Mouse (Mus musculus) gastrocnemius, adult 8-10 months (tissue): Measurements from ENCODE around the gene Mxra7. TPM values are rescaled to one million over a fixed set of nuclear protein-coding genes. Genes with fewer than 3 reads are reported as not detected.

Experiments used
- DNase-seq, 2 experiments: peaks; one replicate each; pipeline ENCODE4 v3.0.0; 2022; ENCODE audit warnings: low spot score in 2 of 2
- total RNA-seq, 4 experiments: library from RNA; stranded (reverse); gene quantifications; 2 replicates each; pipeline ENCODE4 v1.2.4; 2022

The Mxra7 gene
- total RNA-seq, 4 experiments from 2014 or later = 5.4 to 9.4 (median 8.1) TPM

DNA sequence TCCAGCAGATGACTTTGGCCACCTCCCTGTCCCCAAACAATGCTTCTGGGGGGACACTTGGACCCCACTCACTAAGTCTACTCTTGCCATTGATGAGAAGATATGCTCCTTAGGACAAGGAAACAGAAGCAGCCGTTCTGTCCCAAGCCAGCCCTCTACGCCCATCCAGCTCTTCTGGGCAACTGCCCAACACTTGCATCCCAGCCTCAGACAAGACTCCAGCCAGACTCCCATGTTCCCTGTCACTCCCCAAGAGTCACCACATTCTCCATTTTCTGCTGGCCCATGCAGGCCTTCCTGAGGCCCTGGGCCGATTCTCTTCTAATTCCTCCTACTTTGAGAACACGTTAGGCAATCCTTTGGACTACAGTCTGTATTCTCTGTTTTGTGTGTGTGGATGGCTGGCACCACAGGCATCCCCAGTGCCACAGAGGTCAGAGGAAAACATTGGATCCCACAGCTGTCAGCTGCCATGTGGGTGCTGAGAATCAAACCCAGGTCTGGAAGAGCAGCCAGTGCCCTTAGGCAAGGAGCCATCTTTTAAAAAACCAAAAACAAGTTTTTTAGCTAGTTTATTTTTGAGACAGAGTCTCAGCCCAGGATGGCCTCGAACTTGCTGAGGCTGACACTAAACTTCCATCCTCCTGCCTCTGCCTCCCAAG, 7.8 kb downstream of the Mxra7 start:
- no peak for DNase-seq

DNA sequence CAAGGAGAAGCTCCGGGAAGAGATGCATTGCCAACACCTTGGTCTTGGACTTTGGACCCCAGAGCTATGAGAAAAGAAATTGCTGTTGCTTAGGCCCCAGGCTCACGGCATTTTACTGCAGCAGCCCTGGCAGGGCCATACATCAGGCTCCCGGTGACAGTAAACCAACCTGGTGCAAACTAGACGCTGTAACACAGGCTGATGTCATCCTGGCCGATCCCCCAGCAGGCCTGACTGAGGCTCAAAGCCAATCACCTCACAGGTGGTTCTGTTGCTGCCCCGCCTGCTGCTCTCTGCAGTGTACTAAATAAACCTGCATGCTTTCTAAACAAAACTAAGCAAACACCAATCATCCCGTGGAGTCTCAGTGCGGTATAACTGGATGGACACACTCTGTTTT, 9.1 kb downstream of the Mxra7 start:
- no peak for DNase-seq

DNA sequence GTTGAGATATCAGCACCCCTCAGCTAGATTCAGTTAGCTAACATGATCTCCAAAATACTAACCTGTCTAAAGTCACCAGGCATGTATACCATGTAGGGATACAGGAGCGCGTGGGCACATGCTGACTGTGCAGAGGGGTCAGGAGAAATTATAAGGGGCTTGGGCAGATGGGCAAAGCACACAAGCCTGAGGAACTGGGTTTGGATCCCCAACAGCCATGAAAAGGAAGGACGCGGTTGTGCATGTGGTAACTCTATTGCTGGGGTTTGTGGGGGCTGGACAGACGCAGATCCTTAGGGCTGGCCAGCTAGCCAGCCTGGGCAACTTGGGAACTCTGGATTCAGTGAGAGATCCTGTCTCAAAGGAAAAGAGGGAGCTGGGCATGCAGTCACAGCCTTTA, 10.3 kb downstream of the Mxra7 start:
- no peak for DNase-seq

DNA sequence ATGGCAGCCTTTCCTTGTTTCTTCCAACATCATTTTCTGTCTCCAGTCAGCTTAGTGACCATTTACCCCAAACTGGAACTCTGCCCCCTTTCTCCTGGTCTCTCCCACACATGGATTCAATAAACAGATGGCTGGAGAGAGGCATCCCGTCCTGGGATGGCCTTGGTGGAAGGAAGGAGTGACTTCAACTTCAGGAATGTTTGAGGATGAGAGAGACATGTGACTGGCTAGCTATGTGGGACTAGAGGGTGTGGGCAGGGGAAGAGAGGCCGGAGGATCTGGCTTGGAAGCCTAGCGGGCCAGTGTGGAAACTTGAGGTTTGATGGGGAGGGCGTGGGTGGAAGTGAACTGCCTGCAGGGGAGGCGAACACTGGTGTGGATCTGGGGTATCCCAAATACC, 11.1 kb downstream of the Mxra7 start:
- DNase-seq = no peak

DNA sequence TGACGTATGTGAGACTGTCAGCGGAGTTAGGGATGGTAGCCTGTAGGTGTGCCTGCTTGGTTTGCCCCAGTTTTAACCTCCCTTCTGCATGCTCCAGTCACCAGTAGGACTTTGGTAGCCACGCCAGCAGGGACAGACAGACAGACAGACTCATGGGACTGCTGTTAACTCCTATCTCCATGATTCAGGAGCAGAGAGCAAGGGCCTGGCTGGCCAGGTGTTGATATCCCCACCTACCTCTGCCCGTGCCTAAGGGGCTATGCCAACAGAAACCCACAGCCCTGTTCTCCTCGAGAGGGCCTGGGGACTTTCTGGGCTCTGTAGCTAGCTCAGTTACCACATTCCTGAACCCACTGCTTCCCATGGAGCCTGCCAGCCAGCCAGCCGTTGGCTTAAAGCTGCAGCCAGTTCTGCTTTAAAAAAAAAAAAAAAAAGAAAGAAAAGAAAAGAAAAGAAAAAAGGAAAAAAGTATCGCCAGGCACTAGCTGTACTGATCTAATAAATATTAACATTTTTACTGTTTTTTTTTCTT, 12.9 kb downstream of the Mxra7 start:
- DNase-seq = no peak

DNA sequence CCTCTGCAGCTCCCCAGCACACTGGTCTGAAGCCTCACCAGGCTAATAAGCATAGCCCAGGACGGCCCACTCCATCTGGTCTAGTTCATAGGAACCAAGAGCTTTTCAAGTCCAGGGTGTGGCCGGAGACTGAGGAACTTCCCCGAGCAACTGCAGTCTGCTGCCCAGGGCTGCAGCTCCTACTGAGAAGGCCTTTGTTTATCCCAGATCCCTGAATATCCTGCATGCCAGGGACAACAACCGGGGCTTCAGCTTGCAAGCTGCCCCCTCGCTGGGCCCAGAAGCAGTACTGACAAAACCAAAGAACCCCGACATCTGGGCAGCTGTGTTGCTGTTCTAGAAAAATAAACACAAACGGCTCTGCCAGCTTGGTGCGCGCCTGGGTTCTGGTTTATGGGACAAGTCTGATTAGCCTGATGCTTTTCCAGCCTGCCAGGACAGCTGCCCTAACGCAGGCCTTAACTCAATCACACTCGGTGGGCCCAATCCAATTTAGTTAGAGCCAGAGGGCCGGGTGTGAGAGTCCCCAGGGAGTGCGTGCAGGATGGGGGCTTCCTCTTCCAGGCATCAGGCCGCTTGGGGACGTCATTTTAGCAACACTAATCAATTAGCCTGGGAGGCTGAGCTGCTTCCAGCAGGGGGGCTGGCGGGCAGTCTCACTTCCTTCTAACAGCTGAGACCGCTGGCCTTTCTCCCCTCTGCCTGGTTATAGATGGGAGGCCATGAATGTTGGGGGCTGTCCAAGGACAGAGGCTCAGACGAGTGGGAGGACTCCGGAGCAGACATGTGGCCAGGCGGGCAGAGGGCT, 13.6 kb downstream of the Mxra7 start:
- peak in 1 of 2 experiments; percentile 79 for DNase-seq

DNA sequence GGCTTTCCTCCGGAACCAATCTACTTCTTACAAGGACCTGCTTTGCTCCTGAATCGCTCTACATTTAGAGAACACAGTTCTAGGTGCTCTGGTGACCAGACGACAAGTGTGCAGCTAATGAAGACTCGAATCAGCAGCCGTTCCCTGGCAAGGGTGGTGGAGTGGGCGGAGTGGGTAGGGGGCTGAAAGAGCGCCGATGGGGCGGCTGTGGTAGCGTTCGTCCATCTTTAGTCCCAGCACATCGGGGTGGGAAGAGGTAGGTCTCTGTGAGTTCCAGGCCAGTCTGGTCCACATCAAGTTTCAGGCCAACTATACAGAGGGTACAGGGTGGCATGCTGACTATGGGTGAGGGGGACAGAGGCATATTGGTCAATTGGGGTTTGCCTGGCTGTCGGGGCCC, 14.2 kb downstream of the Mxra7 start:
- DNase-seq = no peak

DNA sequence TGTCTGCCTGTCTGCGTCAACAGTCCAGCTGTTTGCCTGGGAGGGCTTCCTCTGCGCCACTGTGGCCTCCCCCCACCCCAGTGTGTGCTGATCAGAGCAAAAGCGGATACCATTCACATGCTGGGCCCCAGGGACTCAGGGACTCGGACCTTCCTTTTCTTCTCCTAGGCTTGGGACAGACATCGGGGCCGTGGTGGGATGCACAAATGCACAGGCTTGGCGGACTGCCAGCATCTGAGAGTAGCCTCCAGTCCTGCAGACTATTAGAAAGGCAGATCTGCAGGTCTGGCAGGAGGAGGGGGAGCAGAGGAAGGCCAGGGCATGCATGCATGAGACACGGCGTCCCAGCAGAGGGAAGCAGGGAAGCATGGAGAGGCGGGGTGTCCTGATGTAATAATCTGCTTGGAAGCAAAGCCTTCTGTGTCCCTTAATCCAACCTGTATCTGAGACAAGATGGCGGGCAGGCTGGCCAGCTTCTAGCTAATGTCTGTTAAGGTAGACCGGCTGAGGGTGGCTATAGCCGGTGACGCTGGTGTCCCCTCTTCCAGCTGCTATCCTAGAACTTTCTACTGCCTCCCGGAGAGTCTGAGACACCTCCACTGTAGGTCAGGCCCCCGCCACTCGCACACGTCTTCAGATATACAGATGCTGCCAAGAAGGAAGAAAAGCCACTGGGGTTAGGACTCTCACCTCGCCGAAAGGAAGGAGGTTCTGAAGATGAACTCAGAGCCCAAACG, 14.9 kb downstream of the Mxra7 start:
- no peak for DNase-seq

DNA sequence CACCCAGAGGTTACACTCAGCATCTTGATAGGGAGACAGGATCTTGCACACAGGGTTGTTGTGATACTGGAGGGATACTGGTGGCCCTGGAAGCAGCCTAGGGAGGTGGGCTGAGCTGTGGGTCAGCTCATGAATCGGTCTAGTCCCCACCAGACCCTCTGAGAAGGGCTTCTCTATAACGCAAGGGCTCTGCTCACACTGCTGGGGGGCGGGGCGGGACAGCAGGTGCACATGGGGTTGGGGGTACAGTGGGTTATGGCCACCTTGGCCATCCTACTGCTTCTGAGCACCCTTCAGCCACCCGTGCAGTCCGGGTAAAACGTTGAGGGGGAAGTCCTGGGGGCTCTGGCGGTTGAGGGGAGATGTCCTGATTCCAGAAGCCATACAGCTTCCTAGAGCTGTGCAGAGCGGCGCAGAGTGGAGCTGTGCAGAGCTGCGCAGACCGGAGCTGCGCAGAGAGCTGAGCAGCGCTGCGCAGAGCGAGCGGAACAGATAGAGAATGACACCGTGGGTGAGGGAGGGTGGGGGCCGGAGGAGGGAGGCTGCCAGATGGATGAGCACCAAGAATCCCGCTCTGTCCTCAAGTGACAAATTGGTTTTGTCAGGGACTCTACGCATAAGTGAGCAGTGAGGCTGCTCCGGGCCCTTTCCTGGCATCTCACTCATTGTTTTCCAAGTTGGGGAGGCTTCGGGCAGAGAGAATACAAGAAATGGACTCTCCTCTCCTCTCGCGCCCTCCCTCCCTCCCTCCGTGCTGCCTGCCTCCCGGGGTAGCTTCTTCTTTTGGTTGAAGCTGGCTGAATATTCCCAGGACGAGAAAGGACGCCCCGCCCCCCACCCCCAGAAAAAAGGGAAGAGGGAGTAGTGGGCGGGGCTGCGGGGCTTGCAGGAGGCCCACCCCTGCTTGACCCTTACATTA, 16.6 kb downstream of the Mxra7 start:
- no peak for DNase-seq

DNA sequence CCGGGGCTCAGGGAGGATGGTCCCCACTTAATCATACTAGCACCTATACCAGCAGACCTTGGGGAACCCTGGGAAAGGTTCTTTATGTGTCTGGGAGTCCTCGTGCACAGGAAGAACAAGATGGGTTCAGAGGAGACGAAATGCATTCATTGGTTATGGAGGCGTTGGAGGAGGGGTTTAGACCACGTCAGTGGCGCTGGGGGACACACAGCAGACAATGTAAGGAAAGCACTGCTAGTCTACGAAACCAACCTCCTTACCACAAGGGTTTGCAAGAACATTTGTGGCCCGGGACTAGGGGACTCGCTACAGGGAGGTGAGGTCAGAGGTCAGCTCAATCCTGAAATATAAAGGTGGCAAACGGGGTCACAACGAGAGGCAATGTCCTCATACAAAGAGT, 17.3 kb downstream of the Mxra7 start:
- DNase-seq = no peak

DNA sequence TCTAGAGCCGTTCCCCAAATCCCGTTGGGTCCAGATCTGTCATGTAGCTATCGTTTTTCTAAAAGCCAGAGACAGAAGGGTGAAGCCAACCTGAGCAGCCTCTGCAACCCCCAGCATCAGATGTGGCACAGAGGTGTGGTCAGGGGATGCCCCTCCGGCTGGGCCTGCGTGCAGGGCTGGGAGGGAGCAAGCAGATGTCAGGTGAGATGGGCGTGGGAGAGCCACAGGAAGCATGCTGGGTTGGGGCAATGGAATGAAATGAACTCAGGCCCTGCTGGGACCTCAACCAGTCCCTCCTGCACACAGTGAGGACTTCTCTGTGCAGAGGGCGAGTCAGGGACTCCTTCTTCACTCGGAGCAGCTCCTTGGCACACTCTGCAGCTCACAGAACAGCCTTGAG, 18.3 kb downstream of the Mxra7 start:
- DNase-seq = no peak

DNA sequence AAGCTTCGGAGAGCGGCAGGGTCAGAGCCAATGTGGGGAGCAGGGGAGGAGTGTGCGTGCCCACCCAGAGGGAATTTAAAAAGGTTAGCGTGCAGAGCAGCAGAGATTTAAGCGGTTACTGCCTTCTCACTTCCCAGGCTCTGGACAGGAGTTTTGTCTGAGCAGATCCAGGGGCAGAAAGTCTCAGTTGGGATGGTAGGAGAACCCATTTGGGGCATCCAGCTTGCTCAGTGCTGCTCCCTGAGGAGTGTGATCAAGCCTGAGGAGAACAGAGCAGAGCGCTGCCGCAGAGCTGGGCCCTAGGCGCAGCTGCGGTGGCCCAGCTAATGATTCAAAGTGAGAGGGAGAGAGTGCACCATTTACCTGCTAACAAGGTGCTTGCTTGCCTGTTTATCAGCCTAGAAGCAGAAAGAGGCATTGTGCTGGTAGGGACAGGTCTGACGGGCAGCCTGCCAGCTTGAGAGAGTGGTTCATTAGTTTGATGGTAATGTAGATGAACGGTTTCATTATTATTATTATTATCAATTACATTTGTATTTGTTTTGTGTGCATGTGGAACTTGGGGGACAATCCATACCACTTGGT, 18.9 kb downstream of the Mxra7 start:
- DNase-seq = no peak

DNA sequence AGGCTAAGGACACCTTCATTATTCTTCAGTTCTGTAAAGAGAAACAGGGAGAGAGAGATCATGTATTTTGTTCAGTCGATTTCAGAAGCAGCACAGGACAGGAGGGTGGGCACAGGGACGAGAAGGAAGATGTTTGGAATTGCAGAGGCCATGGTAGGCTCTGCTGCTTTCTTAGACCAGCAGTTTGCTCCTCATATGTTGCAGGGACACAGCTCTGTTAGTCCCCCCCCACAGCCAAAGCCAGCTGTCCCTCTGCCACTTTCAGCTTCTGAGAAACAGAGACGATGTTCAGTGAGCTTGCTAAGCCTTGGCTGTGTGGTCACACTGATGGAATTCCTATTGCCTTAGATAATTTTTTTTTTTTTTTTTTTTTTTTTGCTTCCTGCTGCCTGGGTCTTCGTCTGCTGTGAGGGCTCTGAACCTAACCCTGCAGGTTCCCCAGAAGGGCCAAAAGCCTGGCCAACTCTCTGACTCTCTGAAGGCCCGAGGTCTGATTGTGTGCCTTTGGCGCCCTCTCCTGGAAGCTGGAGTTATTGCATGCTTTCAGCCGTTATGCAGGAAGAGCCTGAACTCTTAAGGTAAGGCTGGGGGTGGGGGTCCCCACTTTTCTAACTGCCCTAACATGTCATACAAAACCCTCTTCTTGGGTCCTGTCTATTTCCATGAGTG, 19.8 kb downstream of the Mxra7 start:
- DNase-seq = peak; percentile 78 to 83

DNA sequence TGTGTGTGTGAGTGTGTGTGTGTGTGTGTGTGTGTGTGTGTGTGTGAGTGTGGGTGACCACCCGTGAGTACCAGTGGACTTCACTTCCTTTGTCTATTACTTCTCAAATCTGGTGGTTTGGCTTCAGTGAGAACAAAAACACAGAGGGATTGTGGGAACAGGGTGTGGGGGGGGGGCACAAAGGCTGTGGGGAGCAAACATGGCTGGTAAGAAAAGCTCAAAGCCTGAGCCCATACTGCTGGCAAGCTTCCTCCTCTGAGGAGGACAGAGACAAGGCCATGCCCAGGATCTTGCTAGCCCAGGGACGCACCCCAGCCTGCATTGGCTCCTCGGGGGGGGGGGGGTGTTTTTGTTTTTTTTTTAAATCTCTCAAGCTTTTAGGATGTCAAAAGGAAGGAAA, 20.3 kb downstream of the Mxra7 start:
- no peak for DNase-seq

DNA sequence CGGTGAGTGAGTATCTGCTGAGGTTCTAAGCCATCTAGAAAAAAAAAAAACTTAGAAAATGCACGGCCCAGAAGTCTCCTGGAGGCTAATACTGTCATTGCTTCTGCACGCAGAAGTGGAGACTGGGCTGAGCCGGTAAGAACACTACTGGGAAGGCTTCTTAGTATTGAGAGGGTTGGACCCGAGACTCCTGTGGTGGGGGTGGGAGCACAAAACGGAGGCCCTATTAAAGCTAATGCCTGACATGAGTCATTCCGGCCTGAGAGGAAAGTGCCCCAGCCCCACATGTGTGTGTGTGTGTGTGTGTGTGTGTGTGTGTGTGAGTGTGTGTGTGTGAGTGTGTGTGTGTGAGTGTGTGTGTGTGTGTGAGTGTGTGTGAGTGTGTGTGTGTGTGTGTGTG, 20.7 kb downstream of the Mxra7 start:
- DNase-seq = no peak

DNA sequence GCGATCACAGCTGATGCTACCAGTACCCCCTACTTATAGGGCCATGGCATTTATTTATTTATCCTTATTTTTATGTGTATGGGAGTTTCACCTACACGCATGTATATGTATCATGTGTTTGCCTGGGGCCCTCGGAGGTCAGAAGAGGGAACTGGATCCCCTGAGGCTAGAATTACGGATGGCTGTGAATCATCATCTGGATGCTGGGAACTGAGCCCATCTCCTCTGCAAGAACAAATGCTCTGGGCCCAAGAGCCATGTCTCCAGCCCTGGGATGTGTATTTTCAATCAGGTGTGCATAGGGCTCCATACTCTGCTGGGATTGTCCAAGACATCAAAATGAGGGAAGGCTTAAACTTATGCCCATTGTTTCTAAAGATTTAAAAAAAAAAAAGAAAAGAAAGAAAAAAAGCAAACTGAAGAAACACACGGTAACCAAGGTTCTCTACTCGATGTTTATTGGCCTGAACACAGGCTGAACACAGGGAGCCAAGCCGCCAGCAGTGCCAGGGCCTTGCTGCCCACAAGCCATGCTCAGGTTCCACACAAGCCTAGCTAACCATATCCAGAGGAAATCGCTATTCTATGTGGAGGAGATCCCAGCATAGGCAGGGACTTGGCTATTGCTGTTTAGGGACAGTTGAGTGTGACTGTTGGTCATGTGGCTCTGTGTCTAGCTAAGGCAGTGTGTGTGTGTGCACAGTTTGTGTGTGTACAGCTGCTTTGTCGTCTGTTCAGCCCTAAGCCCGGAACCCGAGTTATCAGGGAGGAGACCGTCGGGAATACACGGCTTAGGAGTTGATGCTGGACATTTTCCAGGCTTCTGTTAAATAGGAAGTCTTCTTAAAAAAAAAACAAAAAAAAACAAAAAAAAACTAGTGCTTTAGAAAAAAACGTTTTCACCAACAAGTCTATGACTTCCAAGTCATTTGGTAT, 21.4 kb downstream of the Mxra7 start:
- no peak for DNase-seq

DNA sequence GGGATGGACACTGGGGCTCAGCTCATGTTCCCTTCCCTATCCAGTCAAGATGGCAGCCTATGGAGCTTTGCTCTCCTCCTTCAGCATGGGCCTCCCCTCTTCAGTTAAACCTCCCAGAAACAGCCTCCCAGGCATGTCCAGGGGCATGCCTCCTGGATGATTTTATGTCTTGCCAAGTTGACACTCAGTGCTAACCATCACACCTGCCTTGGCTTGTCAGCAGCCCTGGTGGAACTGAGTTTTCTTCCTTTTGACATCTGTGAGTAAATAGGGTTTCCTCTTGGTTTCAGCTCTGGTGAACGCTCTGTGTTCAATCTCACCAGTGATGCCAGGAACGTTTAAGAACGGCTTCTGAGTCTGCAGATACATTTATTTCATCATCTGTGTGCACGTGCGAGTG, 25.1 kb downstream of the Mxra7 start:
- no peak for DNase-seq

DNA sequence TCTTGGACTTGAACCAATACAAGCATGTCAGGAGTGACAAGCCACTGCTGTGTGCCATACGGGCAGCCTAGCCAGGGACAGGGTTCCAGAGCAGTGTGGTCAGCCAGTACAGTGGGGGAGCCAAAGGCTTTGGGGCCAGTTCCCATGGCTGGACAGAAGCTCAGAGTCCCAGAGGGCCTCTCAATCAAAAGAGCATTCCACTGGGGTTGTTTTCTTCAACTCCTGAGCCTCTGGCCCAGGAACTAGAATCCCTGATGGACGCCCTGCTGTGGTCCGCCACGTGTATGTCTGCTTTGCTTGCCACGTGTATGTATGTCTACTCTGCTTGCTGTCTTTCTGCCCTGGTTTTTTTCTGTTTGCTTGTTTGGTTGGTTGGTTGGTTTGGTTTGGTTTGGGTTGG, 26.7 kb downstream of the Mxra7 start:
- no peak for DNase-seq

DNA sequence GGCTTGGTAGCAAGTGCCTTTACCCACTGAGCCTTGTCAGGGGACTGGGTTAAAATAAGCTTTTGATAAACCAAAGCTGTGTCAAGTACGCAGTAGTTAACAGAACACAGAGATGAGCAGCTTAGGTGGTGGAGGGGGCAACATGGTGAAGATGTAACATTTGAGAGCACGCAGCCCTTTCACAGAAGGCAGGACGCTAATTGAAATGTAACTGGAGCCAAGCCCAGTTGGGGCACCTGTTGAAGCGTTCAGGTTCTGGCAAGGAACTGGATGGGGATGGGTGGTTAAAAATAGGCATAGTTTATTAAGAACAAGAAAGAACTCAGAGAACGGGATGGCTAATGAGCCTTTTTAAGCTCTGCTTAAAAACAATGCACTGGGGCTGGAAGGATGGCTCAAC, 28.5 kb downstream of the Mxra7 start:
- no peak for DNase-seq
